Mouse (Mus musculus) olfactory bulb, adult 2 months (tissue): Measurements from ENCODE around the gene Ccdc87.

Experiments
- CTCF ChIP-seq: fragments of 200-500 bp; IDR thresholded peaks from 2 replicates; pipeline ENCODE4 v1.5.1; 2012; ENCODE audit warnings: low read depth, mild to moderate bottlenecking, low read length, moderate library complexity; ENCODE audit not compliant: insufficient read depth
- POLR2A ChIP-seq: fragments of 200-500 bp; IDR thresholded peaks from 2 replicates; pipeline ENCODE4 v1.6.1; 2012; ENCODE audit warnings: mild to moderate bottlenecking, low read depth, low read length, moderate library complexity; ENCODE audit not compliant: insufficient read depth

DNA sequence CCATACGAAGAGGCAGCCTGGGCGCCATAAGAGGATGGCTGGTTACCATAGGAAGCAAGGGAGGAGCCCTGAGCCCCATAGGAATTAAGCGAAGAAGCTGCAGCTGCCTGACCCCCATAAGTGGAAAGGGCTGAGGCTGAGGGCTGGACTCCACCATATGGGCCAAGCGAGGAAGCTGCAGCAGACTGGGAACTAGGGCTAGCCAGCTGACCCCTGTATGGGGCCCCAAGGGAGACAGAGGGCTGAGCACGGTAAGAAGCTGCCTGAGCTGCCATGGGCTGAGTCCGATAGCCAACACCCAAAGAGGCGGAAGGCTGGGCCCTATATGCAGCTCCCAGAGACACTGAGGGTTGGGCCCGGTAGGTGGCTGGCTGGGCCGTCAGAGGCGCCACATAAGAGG, 35.9 kb upstream of the Ccdc87 start:
- TF ChIP-seq CTCF (no peak), POLR2A (no peak)
